Mouse (Mus musculus) megakaryocyte, embryonic 14.5 days (primary cell): Measurements from ENCODE around the gene Inpp5b.

ENCODE experiments used
- FLI1 ChIP-seq: IDR thresholded peaks from 2 replicates; pipeline ENCODE4 v1.6.1; 2012; ENCODE audit warnings: low read length, inconsistent platforms, mixed read lengths
- GATA1 ChIP-seq: IDR thresholded peaks from 3 replicates; pipeline ENCODE4 v1.6.1; 2012; ENCODE audit warnings: mixed read lengths, low read length, inconsistent platforms, borderline replicate concordance

DNA sequence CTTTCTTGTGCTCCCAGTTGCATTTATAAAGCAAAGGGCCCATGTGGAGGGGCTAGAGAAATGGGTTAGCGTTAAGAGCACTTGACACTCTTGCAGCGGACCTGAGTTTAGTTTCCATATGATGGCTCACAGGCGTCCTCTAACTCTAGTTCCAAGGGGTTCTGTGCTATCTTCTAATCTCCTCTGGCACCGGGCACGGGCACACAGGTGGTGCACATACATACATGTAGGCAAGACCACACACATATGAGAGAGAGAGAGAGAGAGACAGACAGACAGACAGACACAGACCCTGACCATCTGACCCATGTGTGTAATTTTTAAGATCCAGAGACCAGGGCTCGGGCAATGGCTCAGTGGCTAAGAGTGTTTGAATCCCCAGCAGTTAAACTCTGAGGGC is 32.3 kb downstream of the Inpp5b start:
- TF ChIP-seq GATA1 (no peak), FLI1 (no peak)
